Mouse (Mus musculus) subcutaneous adipose tissue, adult 2 months (tissue): ENCODE results near the gene BC107364. TPM values are rescaled to one million over a fixed set of nuclear protein-coding genes. Genes with fewer than 3 reads are reported as not detected.

ENCODE experiments used
- polyA plus RNA-seq: library from polyadenylated mRNA; depleted of rRNA; stranded (reverse); fragments of >200 nt; gene quantifications from 2 replicates; pipeline ENCODE4 v1.2.3, GENCODE M21; 2012; ENCODE audit warnings: low replicate concordance; rRNA removed

Gene BC107364
- not detected in 2 replicates for polyA plus RNA-seq

GRCm38 (mm10) chr3:96452262-96452661 is at the start of gene BC107364:
TSS of gene BC107364 (minus strand) at chr3:96452306.

Other genes starting within 250 kb of the BC107364 start
- gene Bola1, start 232.6 kb downstream of the BC107364 start, polyA plus RNA-seq, result 55.8 and 58.3 TPM in 2 replicates
- 3.5 TPM in 1 of 2 replicates, not detected in the other for gene Hist2h2ab, start 232.4 kb downstream of the BC107364 start, polyA plus RNA-seq
- 1.6 and 9.3 TPM in 2 replicates for gene Hist2h2ac, start 231.4 kb downstream of the BC107364 start, polyA plus RNA-seq
- gene Hist2h2be, start 231.2 kb downstream of the BC107364 start, polyA plus RNA-seq, result 4.4 and 6.0 TPM in 2 replicates
- 33.9 and 43.2 TPM in 2 replicates for gene Hist2h3c2, start 213.2 kb downstream of the BC107364 start, polyA plus RNA-seq
- 97.9 and 418 TPM in 2 replicates for gene Hist2h2aa2, start 212.0 kb downstream of the BC107364 start, polyA plus RNA-seq
- gene Hist2h2aa1, start 206.8 kb downstream of the BC107364 start, polyA plus RNA-seq, result 300 and 841 TPM in 2 replicates
- gene Hist2h3c1, start 205.6 kb downstream of the BC107364 start, polyA plus RNA-seq, result not detected in 2 replicates
- gene Hist2h4, start 189.0 kb downstream of the BC107364 start, polyA plus RNA-seq, result 1.4 and 5.8 TPM in 2 replicates
- 7.6 and 40.3 TPM in 2 replicates for gene Hist2h3b, start 183.7 kb downstream of the BC107364 start, polyA plus RNA-seq
- 0.57 and 1.7 TPM in 2 replicates for gene Hist2h2bb, start 182.6 kb downstream of the BC107364 start, polyA plus RNA-seq
- gene Fcgr1, start 158.3 kb downstream of the BC107364 start, polyA plus RNA-seq, result 3.7 and 10.2 TPM in 2 replicates
- 1.1 and 2.2 TPM in 2 replicates for gene Hfe2, start 72.9 kb upstream of the BC107364 start, polyA plus RNA-seq
- gene Txnip, start 105.7 kb upstream of the BC107364 start, polyA plus RNA-seq, result 658 and 2,424 TPM in 2 replicates
- gene Gm16253, start 124.7 kb upstream of the BC107364 start, polyA plus RNA-seq, result not detected in 2 replicates
- gene Polr3gl, start 141.9 kb upstream of the BC107364 start, polyA plus RNA-seq, result 19.1 and 23.0 TPM in 2 replicates
- 0.47 and 3.2 TPM in 2 replicates for gene Ankrd34a, start 144.3 kb upstream of the BC107364 start, polyA plus RNA-seq
- gene Lix1l, start 148.8 kb upstream of the BC107364 start, polyA plus RNA-seq, result 32.1 and 54.9 TPM in 2 replicates
- gene Rbm8a, start 177.6 kb upstream of the BC107364 start, polyA plus RNA-seq, result 6.5 and 11.3 TPM in 2 replicates
- 65.1 and 70.1 TPM in 2 replicates for gene Pex11b, start 183.1 kb upstream of the BC107364 start, polyA plus RNA-seq
- gene Gm42957, start 183.2 kb upstream of the BC107364 start, polyA plus RNA-seq, result 0.20 and 0.36 TPM in 2 replicates
- gene Itga10, start 193.3 kb upstream of the BC107364 start, polyA plus RNA-seq, result 3.0 and 6.4 TPM in 2 replicates
- gene Ankrd35, start 217.8 kb upstream of the BC107364 start, polyA plus RNA-seq, result 2.7 and 7.8 TPM in 2 replicates
- 39.3 and 72.2 TPM in 2 replicates for gene Pias3, start 244.1 kb upstream of the BC107364 start, polyA plus RNA-seq